Mouse (Mus musculus) heart, embryonic 12.5 days (tissue): ENCODE data around the gene Shc3. TPM values are rescaled to one million over a fixed set of nuclear protein-coding genes. Genes with fewer than 3 reads are reported as not detected.
A peak's percentile ranks its signal among the peaks of the same experiment; 100 is the strongest.

Source experiments
- ATAC-seq: fragments of 200-750 bp; cut with Nextera tagmentation; 2 replicates; pipeline ENCODE4 v1.8.0; 2017; ENCODE audit warnings: moderate TSS enrichment, moderate library complexity; ENCODE audit not compliant: insufficient number of reproducible peaks, low FRiP score
- H3K27ac ChIP-seq: fragments of 300-500 bp; sonication (generic); 2 replicates; pipeline ENCODE4 v1.5.1; 2016; ENCODE audit warnings: mild to moderate bottlenecking, moderate library complexity; ENCODE audit not compliant: poor library complexity, severe bottlenecking
- H3K27me3 ChIP-seq: fragments of 300-500 bp; sonication (generic); replicated peaks from 2 replicates; pipeline ENCODE4 v1.6.1; 2016; ENCODE audit warnings: mild to moderate bottlenecking, moderate library complexity
- H3K36me3 ChIP-seq: fragments of 300-500 bp; sonication (generic); 2 replicates; pipeline ENCODE4 v1.6.1; 2016; ENCODE audit warnings: mild to moderate bottlenecking, moderate library complexity
- H3K4me1 ChIP-seq: fragments of 300-500 bp; sonication (generic); replicated peaks from 2 replicates; pipeline ENCODE4 v1.6.1; 2016; ENCODE audit warnings: mild to moderate bottlenecking
- H3K4me2 ChIP-seq: fragments of 300-500 bp; sonication (generic); 2 replicates; pipeline ENCODE4 v1.6.1; 2016; ENCODE audit warnings: mild to moderate bottlenecking, moderate library complexity
- H3K4me3 ChIP-seq: fragments of 300-500 bp; sonication (generic); 2 replicates; pipeline ENCODE4 v1.5.1; 2016; ENCODE audit warnings: mild to moderate bottlenecking
- H3K9ac ChIP-seq: fragments of 300-500 bp; sonication (generic); 2 replicates; pipeline ENCODE4 v1.6.1; 2016; ENCODE audit warnings: mild to moderate bottlenecking, moderate library complexity
- H3K9me3 ChIP-seq: fragments of 300-500 bp; sonication (generic); replicated peaks from 2 replicates; pipeline ENCODE4 v1.6.1; 2016; ENCODE audit warnings: mild to moderate bottlenecking, moderate library complexity
- WGBS: fragments of 180-500 bp; shearing (Covaris S2); methylation state at CpG from one replicate; pipeline ENCODE4 v1.1.7; 2016; 5-methylcytosine and 5-hydroxymethylcytosine counted together
- polyA plus RNA-seq: library from polyadenylated mRNA; unstranded; fragments of >200 nt; fragmentation: Nextera tagmentation; extraction: Ambion mirVana; gene quantifications from 2 replicates; pipeline ENCODE4 v1.2.1, GENCODE M21; 2016

Shc3 gene
- polyA plus RNA-seq, 1 experiment from 2014 or later = 0.26 TPM

DNA sequence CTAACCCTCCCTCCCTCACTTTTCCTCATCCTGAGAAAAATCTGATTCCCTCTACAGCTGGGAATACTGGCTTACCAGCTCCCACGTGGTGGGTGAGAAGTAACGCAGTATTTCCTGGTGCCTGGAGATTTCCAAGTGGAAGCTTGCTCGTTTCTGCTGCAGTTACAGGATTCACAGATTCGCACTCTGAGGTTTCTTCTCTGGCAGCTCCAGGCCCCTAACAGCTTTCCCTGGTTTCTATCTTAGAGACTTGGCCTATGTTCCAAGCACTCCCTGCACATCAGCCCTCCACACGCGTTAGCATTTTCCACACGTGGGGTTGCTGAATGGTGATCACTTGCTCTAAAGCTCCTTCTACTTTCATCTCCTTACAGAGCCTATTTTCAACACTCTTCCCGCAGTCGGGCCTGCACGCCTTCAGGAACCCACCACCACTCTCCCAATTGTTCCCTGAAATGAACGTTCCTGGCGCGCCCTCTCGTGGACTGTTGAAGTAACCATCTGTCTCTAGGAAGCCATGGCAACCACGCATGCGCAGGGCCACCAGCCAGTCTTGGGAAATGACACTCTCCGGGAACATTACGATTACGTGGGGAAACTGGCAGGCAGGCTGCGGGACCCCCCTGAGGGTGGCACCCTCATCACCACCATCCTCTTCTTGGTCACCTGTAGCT, 150.8 kb downstream of the Shc3 start:
- peak overlapping the region; percentile 44 for H3K4me2 ChIP-seq
- peak; percentile 43; the same call in 1 of the 2 replicates for ATAC-seq
- H3K9me3 ChIP-seq = peaks cover 11% of the 10 kb centered on the region
- WGBS = 4% methylated on average over 20 of the region's 20 CpGs
- H3K9ac ChIP-seq = peak overlapping the region; percentile 40; the same call in 1 of the 2 replicates
- peaks cover 36% of the 10 kb centered on the region for H3K36me3 ChIP-seq
- no peak overlapping the region for H3K27ac ChIP-seq
- H3K27me3 ChIP-seq = no peaks in the 10 kb centered on the region
- H3K4me3 ChIP-seq = no peak overlapping the region
- H3K4me1 ChIP-seq = peaks cover 13% of the 10 kb centered on the region

DNA sequence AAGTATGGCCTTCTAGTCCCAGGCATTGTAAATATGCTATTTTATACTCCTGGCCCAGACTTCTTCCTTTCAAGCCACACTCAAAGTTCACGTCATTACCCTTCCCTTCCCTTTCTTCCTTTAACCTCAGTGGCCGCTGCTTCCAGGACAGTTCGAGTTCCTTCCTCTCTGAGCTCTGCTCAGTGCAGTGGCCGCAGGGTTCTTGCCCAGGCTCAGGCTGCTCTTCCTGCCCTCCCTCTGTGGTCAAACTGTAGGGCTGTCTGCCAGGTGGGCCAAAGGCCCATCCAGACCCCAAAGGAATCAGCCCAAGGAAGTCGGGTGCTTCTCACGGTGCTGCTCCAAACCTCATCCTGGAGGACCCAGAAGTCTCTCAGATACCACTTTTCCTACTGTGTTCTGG, 151.4 kb downstream of the Shc3 start:
- ATAC-seq = 0 out of 2 replicates have a peak, but pooled peaks have one; percentile 39
- peak overlapping the region; percentile 40; the same call in 1 of the 2 replicates for H3K9ac ChIP-seq
- peaks cover 13% of the 10 kb centered on the region for H3K4me1 ChIP-seq
- peaks cover 36% of the 10 kb centered on the region for H3K36me3 ChIP-seq
- 65% methylated on average over 6 of the region's 6 CpGs for WGBS
- H3K4me3 ChIP-seq = no peak overlapping the region
- H3K4me2 ChIP-seq = 0 out of 2 replicates have a peak overlapping the region, but pooled peaks have one; percentile 44
- H3K27me3 ChIP-seq = no peaks in the 10 kb centered on the region
- H3K9me3 ChIP-seq = peaks cover 11% of the 10 kb centered on the region
- H3K27ac ChIP-seq = no peak overlapping the region

DNA sequence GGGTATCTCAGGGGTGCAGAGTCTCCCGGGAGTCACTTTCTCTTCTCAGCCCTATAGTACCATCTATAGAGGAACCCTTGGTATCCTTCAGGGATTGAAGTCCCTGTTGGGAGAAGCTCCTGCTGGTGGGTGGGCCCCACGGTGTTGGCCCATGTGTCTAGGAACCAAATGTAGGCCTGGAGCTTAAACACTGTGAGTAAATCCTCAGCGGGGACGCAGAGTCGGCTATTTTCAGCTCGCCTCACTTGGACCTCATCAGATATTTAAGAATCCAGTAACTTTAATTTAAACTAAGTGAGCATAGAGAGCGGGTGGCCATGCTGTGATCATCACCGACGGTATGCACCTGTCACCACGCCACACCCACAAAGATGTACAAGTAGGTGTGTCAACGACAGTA, 152.5 kb downstream of the Shc3 start:
- Histone ChIP-seq H3K36me3 (peaks cover 34% of the 10 kb centered on the region), H3K9me3 (peaks cover 11% of the 10 kb centered on the region), H3K4me3 (no peak overlapping the region), H3K9ac (no peak overlapping the region), H3K4me2 (no peak overlapping the region), H3K27ac (no peak overlapping the region), H3K27me3 (no peaks in the 10 kb centered on the region), H3K4me1 (peaks cover 20% of the 10 kb centered on the region)
- WGBS = 81% methylated on average over 11 of the region's 11 CpGs
- ATAC-seq = no peak

DNA sequence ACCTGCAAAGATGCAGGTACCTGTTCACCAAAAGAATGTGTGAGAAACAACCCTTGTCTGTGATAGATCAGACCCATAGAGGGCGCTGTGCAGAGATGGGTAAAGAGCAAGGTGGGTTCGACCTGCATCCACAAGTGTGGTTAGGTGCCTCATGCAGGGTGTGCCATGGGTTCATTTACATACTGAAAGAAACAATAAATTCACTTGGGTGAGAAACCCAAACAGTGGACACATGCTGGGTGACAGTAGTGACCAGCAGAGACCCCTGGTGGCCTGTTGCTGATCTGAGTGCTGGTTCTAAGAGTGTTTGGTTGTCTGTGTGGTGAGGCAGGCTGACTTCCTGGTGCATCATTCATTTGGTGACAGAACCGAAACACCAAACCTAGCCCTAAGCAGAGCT, 155.8 kb downstream of the Shc3 start:
- H3K27ac ChIP-seq = no peak overlapping the region
- peaks cover 44% of the 10 kb centered on the region for H3K4me1 ChIP-seq
- H3K27me3 ChIP-seq = no peaks in the 10 kb centered on the region
- no peak overlapping the region for H3K9ac ChIP-seq
- no peak overlapping the region for H3K4me2 ChIP-seq
- no peak for ATAC-seq
- WGBS = 60% methylated on average over 3 of the region's 3 CpGs
- peaks cover 11% of the 10 kb centered on the region for H3K9me3 ChIP-seq
- no peak overlapping the region for H3K4me3 ChIP-seq
- H3K36me3 ChIP-seq = peaks cover 13% of the 10 kb centered on the region

DNA sequence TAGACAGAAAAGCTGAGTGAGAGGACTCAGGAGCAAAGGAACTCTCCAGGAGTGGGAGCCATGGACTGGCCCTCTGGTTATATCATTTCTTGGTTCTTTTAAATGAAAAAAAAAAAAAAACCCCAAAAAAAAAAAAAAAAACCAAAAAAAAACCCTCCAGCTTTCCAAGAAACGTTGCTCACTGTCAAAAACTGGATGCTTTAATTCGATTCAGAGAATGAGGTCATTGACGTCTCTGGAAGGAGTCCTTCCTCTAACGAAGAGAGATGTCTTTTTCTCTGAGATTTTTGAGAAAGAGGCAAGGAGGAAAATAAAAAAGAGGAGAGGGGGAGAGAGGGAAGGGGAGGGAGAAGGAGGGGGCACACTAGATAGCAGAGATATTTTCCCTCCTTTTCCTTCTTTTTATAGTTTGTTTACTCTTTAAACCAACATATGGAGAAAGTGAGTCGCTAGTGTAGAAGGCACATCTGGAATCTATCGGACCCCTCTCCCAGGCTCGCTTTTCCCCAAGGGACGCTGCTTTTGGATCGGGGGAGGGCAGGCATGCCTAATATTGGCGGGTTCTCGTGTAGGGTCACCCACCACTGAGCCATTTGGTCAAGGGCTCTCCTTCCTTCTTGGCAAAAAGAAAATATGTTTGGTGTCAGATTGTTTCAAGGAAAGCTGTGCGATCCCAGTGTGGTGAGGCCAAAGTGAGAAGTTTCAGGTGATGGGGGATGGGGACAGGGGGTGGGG, 157.4 kb downstream of the Shc3 start:
- Histone ChIP-seq H3K9ac (0 out of 2 replicates have a peak overlapping the region, but pooled peaks have one; percentile 42), H3K27ac (no peak overlapping the region), H3K36me3 (peaks cover 13% of the 10 kb centered on the region), H3K4me3 (no peak overlapping the region), H3K4me1 (peaks cover 37% of the 10 kb centered on the region), H3K9me3 (peaks cover 11% of the 10 kb centered on the region), H3K27me3 (0 out of 2 replicates have a peak, but pooled peaks cover 5% of the 10 kb centered on the region), H3K4me2 (peak overlapping the region; percentile 80; the same call in 1 of the 2 replicates)
- 36% methylated on average over 12 of the region's 12 CpGs for WGBS
- no peak for ATAC-seq

DNA sequence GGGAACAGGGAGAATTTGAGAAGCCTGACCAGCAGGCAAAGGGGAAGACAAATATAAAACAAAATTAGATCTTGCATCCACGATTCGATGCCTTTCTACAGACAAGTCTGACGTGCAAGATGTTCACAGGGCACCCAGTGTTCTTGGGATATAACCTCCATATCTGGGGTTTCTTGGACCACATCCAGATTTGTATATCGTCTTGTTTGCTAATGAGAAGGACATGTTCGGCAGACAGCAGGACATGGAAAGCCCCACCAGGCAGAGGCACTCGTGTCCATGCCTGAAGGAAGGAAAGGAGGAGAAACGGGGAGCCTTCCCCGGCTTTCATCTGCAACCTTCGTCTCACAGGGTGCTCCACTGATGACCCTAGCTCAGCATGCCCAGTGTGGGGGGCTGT, 158.0 kb downstream of the Shc3 start:
- Histone ChIP-seq H3K36me3 (peaks cover 13% of the 10 kb centered on the region), H3K9me3 (peaks cover 11% of the 10 kb centered on the region), H3K4me1 (peaks cover 37% of the 10 kb centered on the region), H3K4me2 (peak overlapping the region; percentile 80), H3K27ac (no peak overlapping the region), H3K27me3 (0 out of 2 replicates have a peak, but pooled peaks cover 6% of the 10 kb centered on the region), H3K9ac (0 out of 2 replicates have a peak overlapping the region, but pooled peaks have one; percentile 42), H3K4me3 (no peak overlapping the region)
- ATAC-seq = no peak
- 60% methylated on average over 9 of the region's 9 CpGs for WGBS

DNA sequence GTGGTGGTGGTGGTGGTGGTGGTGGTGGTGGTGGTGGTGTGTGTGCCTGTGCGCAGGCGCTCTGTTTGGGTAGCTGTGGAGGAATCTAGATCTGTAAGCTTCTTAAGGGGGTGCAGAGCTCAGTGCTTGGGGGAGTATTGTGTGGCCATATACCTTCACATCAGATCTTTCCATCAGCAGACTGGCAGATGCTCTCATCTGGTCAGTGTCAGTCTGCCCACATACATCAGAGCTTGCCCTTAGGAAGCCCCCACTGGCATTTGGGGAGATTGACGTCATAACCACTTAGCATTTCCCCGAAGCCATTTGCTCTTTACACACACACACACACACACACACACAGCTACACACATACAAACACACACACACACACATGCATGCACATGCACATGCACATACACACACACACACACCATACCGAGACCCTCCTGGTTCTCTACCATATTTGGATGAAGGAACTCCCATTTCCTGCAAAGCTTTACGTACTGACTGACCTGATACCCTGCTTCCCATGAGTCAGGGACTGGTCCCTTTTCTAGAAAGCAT, 159.2 kb downstream of the Shc3 start:
- WGBS = 54% methylated on average over 4 of the region's 6 CpGs
- Histone ChIP-seq H3K27me3 (0 out of 2 replicates have a peak, but pooled peaks cover 6% of the 10 kb centered on the region), H3K36me3 (peaks cover 6% of the 10 kb centered on the region; the same call in 1 of the 2 replicates), H3K9me3 (peaks cover 3% of the 10 kb centered on the region), H3K4me3 (peak overlapping the region; percentile 63), H3K9ac (no peak overlapping the region), H3K27ac (no peak overlapping the region), H3K4me1 (peaks cover 37% of the 10 kb centered on the region), H3K4me2 (peak overlapping the region; percentile 80)
- no peak for ATAC-seq

DNA sequence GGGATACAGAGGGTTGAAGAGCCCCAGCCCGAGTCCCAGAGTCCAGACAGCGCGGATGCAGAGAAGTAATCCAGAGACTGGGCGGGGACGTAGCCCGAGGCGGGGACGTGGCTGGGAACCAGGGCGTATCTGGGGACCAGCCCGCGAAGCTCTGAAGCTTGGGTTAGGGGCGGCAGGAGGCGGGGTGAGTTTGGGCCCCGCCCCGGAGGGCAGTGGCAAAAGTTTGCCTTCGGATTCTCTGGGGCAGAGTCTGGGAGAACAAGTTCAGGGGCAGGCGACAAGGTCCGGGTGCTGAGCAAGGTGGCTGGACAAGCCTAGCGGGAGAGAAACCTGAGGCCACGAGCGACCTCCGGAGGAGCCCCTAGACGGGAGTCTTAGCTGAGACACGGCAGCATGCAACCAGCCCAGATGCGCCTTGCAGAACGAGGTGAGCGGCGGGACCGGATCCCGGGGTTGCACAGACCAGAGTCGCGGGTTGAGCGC, 160.7 kb downstream of the Shc3 start, which contains the start of gene S1pr3:
Gene S1pr3, plus strand, starts transcription at position 121 of the 483 bp plus-strand sequence.
- Histone ChIP-seq H3K36me3 (no peaks in the 10 kb centered on the region), H3K4me3 (peak within 1 kb of the TSS; percentile 63), H3K27ac (peak within 1 kb of the TSS; percentile 28; the same call in 1 of the 2 replicates), H3K9ac (peak within 1 kb of the TSS; percentile 82), H3K4me2 (peak within 1 kb of the TSS; percentile 80), H3K9me3 (no peaks in the 10 kb centered on the region), H3K27me3 (0 out of 2 replicates have a peak, but pooled peaks cover 6% of the 10 kb centered on the region), H3K4me1 (peaks cover 40% of the 10 kb centered on the region)
- WGBS = under 1% methylated on average over 33 of the region's 33 CpGs
- peak; percentile 72 for ATAC-seq

DNA sequence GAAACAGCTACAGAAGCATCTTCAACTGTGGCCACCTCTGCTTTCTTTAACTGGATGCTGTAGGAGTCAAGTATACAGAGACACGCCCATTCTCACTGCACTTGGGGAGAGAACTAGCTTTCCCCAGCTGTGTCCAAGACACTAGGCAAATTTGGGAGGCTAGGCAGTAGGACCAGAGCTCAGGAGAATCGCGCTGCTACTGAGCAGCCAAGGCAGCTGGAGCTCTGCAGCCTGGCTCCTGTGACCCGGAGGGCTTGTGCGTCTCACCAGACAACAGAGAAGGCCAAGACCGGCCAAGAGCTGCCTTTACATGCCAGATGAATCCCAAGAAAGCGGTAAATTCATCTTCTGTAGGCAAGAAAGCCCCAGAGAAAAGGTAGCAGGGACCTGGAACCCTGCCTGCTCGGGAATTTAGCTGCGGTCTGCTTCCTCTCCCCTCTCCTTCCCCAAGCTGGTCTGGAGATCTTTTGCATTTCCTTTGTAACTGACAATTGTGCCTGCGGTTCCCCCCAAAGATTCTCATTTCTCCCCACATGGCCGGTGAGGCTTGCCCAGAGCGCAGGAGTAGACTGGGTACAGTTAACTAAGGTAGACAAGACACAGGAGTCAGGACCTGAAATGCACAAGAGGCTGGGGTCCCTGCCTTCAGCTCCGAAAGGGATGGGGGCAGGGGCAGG, 161.5 kb downstream of the Shc3 start:
- no peak for ATAC-seq
- Histone ChIP-seq H3K9me3 (no peaks in the 10 kb centered on the region), H3K27me3 (0 out of 2 replicates have a peak, but pooled peaks cover 6% of the 10 kb centered on the region), H3K9ac (no peak overlapping the region), H3K27ac (no peak overlapping the region), H3K4me3 (no peak overlapping the region), H3K4me2 (peak overlapping the region; percentile 80), H3K4me1 (peaks cover 40% of the 10 kb centered on the region), H3K36me3 (no peaks in the 10 kb centered on the region)
- 40% methylated on average over 13 of the region's 13 CpGs for WGBS

DNA sequence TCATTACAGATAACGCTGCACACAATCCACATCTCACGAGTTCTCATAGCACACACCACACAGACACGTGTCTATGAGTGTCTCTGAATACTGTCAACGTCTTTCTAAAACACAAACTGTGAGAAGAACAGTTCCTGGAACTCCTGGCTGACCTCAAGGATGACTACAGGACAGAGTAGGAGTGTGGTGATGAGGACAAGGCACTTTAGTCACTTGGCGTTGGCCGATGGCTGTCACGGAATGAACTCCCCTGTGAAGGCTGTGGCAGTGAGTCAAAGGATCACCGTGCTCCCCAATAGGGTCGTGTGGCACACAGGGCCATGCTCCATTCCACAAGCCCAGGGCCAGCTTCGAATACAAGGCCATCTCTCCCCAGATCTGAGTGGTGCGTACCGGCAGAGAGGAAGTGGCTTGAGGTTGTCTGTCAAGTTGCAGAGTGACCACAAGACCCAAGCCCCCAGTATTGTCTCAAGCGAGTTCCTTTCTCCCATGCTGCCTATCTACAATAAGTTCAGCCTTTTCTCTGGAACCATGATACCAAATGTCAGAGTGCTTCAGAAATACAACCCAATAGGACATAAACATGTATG, 163.4 kb downstream of the Shc3 start:
- H3K27ac ChIP-seq = no peak overlapping the region
- H3K4me3 ChIP-seq = no peak overlapping the region
- ATAC-seq = no peak
- 0 out of 2 replicates have a peak, but pooled peaks cover 6% of the 10 kb centered on the region for H3K27me3 ChIP-seq
- H3K4me2 ChIP-seq = no peak overlapping the region
- 73% methylated on average over 13 of the region's 13 CpGs for WGBS
- no peaks in the 10 kb centered on the region for H3K36me3 ChIP-seq
- H3K9me3 ChIP-seq = no peaks in the 10 kb centered on the region
- no peak overlapping the region for H3K9ac ChIP-seq
- H3K4me1 ChIP-seq = peaks cover 33% of the 10 kb centered on the region
